Mouse (Mus musculus): ENCODE measurements around the gene Snap23. TPM values are rescaled to one million over a fixed set of nuclear protein-coding genes. Genes with fewer than 3 reads are reported as not detected.
A peak's percentile ranks its signal among the peaks of the same experiment; 100 is the strongest.

The Snap23 gene
- total and polyA plus RNA-seq, 3 experiments: 15.9 to 35.8 (median 23.0) TPM

- TF ChIP-seq SIN3A (IDR thresholded peaks at IDR 0.05; ENCODE audit: low read length) (peak; percentile 91), BHLHE40 (IDR thresholded peaks at IDR 0.05; ENCODE audit: low read depth, low read length) (no peak), MAX (IDR thresholded peaks at IDR 0.05; ENCODE audit: low read length) (peak; percentile 72), JUND (conservative IDR thresholded peaks at IDR 0.05; ENCODE audit: low read depth, low read length) (no peak), RCOR1 (conservative IDR thresholded peaks at IDR 0.05; ENCODE audit: low read depth, low read length) (no peak), ELF1 (IDR thresholded peaks at IDR 0.05; ENCODE audit: low read depth, low read length) (peak; percentile 92), MEF2A (IDR thresholded peaks at IDR 0.05; ENCODE audit: borderline replicate concordance, low read depth, low read length) (peak; percentile 66; the same call in 1 of the 2 replicates), ETS1 (conservative IDR thresholded peaks at IDR 0.05; ENCODE audit: low read depth, low read length) (peak; percentile 29), KAT2A (IDR thresholded peaks at IDR 0.05; ENCODE audit: insufficient replicate concordance, low read length) (peak; percentile 75; the same call in 1 of the 2 replicates), ZMIZ1 (IDR thresholded peaks at IDR 0.05; ENCODE audit: low read depth, low read length) (peak; percentile 79; the same call in 1 of the 2 replicates), SMC3 (IDR thresholded peaks at IDR 0.05; ENCODE audit: low read depth, low read length) (no peak), UBTF (IDR thresholded peaks at IDR 0.05; ENCODE audit: low read depth, low read length) (0 out of 2 replicates have a peak, but pooled peaks have one; percentile 36), NELFE (IDR thresholded peaks at IDR 0.05; ENCODE audit: low read depth, low read length) (peak; percentile 85), EP300 (IDR thresholded peaks at IDR 0.05; ENCODE audit: low read length) (no peak)
Measured at GRCm38 (mm10) chr2:120608830-120609723, 41.6 kb downstream of the Snap23 start, which contains the start of the genes Haus2 and Lrrc57 (continued).

DNA sequence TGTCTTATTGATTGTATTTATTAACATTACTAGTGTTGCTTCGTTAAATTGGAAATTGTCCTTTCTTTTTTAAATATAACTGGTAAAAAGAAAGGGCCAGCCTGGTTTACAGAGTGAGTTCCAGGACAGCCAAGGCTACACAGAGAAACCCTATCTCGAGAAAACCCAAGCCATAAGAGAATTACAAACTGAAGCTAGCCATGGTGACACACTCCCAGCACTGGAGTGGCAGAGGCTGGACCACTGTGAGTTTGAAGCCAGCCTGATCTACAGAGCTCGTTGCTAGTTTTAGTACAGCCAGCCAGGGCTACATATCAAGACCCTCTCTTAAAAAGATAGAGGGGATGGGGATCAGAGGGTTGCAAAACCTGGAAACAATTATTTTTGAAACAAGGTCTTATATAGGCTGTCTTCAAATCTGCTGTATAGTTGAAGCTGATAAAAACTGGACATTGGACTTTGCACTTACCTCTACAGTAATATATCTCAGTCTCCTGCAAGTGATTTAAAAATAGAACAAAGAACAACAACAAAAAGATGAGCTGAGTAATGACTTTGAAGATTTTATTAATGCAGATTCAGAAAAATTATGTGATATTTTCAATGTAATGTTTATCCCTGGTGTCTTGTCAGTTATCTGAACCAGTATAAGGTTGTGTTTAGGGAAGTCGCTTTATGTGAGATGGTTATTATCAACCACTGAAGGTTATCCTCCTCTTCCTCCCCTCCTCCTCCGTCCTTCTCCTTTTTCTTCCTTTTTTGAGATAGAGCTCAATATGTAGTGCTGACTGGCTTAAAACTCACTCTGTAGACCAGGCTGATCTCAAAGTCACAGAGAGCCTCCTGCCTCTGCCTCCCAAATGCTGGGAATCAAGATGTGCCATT, 49.0 kb downstream of the Snap23 start:
- dilution Hi-C loops (cut with MboI; ENCODE audit: extremely low pct_ligation_motif_present, extremely low pct_unique_long_range_greater_than_20kb, low sequenced_read_pairs) (no loop called here), in situ Hi-C loops (cut with MboI; ENCODE audit: low pct_ligation_motif_present, low pct_unique_long_range_greater_than_20kb, low sequenced_read_pairs) (no loop called here)
- H3K4me2 ChIP-seq (ENCODE audit: insufficient read depth, low read depth, poor library complexity, severe bottlenecking): no peak overlapping the region
- H3K36me3 ChIP-seq (replicated peaks in 1 of 2; ENCODE audit: control insufficient read depth in 1 of 2, insufficient read depth in 1 of 2, low read length in 1 of 2): peaks cover 43 to 80% of the 10 kb centered on the region in 2 experiments
- H3K27me3 ChIP-seq (replicated peaks): no peaks in the 10 kb centered on the region
- no peak overlapping the region for H3K4me3 ChIP-seq (replicated peaks in 1 of 3; ENCODE audit: low read depth in 2 of 3, low read length in 2 of 3, poor library complexity in 1 of 3)
- peaks cover 0 to 6% of the 10 kb centered on the region in 2 experiments; a peak in 1 of 4 replicates for H3K4me1 ChIP-seq (ENCODE audit: control insufficient read depth in 1 of 2, insufficient read depth in 2 of 2)
- H3K27ac ChIP-seq (ENCODE audit: insufficient read depth, low read depth): no peak overlapping the region
- H3K9ac ChIP-seq (ENCODE audit: insufficient read depth, low read depth): no peak overlapping the region
- peaks cover 6% of the 10 kb centered on the region; the same call in 1 of the 2 replicates for H3K79me2 ChIP-seq (replicated peaks; ENCODE audit: control insufficient read depth, extremely low read depth, insufficient read depth, poor library complexity, severe bottlenecking)
- H3K9me3 ChIP-seq (replicated peaks; ENCODE audit: low read length): peaks cover 4% of the 10 kb centered on the region
- no peak for DNase-seq (ENCODE audit: extremely low read depth)
- TF ChIP-seq USF1 (IDR thresholded peaks at IDR 0.05; ENCODE audit: low read depth, low read length): no peak
- no peak for TF ChIP-seq EP300 (IDR thresholded peaks at IDR 0.05; ENCODE audit: low read length)
- no peak for TF ChIP-seq ZNF384 (IDR thresholded peaks at IDR 0.05; ENCODE audit: low read depth, low read length)
- TF ChIP-seq CTCF (conservative IDR thresholded peaks at IDR 0.05 in 1 of 2, IDR thresholded peaks at IDR 0.05 in 1 of 2; ENCODE audit: low read depth in 2 of 2, low read length in 2 of 2): no peak
- TF ChIP-seq MXI1 (IDR thresholded peaks at IDR 0.05; ENCODE audit: low read depth, low read length): no peak
- TF ChIP-seq UBTF (IDR thresholded peaks at IDR 0.05; ENCODE audit: low read depth, low read length): no peak
- no peak for TF ChIP-seq MAFK (IDR thresholded peaks at IDR 0.05; ENCODE audit: insufficient replicate concordance, low read length)
- TF ChIP-seq TCF12 (IDR thresholded peaks at IDR 0.05; ENCODE audit: low read depth, low read length): no peak
- TF ChIP-seq ZKSCAN1 (IDR thresholded peaks at IDR 0.05; ENCODE audit: borderline replicate concordance, low read depth, low read length): no peak
- no peak for TF ChIP-seq IRF4 (IDR thresholded peaks at IDR 0.05; ENCODE audit: low read depth, low read length)
- no peak for TF ChIP-seq MAX (IDR thresholded peaks at IDR 0.05; ENCODE audit: low read length)
- no peak for TF ChIP-seq ZC3H11A (IDR thresholded peaks at IDR 0.05; ENCODE audit: low read depth, low read length)
- TF ChIP-seq GABPA (IDR thresholded peaks at IDR 0.05; ENCODE audit: insufficient replicate concordance, low read depth, low read length): no peak
- TF ChIP-seq SMC3 (IDR thresholded peaks at IDR 0.05; ENCODE audit: low read depth, low read length): no peak
- TF ChIP-seq CHD2 (IDR thresholded peaks at IDR 0.05; ENCODE audit: low read length): no peak

All from CH12.LX (cell line).